Mouse (Mus musculus) heart, embryonic 10.5 days (tissue): Measurements from ENCODE around the gene Ccrl2. TPM values are rescaled to one million over a fixed set of nuclear protein-coding genes. Genes with fewer than 3 reads are reported as not detected.

ENCODE experiments used
- DNase-seq: peaks from one replicate; pipeline ENCODE4 v3.0.0-alpha.2; 2017; ENCODE audit warnings: low spot score
- H3K27ac ChIP-seq: fragments of 300-500 bp; sonication (generic); 2 replicates; pipeline ENCODE4 v1.5.1; 2016; ENCODE audit warnings: mild to moderate bottlenecking
- H3K27me3 ChIP-seq: fragments of 300-500 bp; sonication (generic); 2 replicates; pipeline ENCODE4 v1.6.1; 2016; ENCODE audit warnings: mild to moderate bottlenecking; ENCODE audit not compliant: poor library complexity, insufficient read depth, severe bottlenecking
- H3K36me3 ChIP-seq: fragments of 300-500 bp; sonication (generic); 2 replicates; pipeline ENCODE4 v1.6.1; 2016; ENCODE audit warnings: mild to moderate bottlenecking, moderate library complexity
- H3K4me1 ChIP-seq: fragments of 300-500 bp; sonication (generic); 2 replicates; pipeline ENCODE4 v1.6.1; 2016; ENCODE audit warnings: mild to moderate bottlenecking
- H3K4me3 ChIP-seq: fragments of 300-500 bp; sonication (generic); 2 replicates; pipeline ENCODE4 v1.5.1; 2016; ENCODE audit warnings: mild to moderate bottlenecking, moderate library complexity
- H3K9me3 ChIP-seq: fragments of 300-500 bp; sonication (generic); 2 replicates; pipeline ENCODE4 v1.6.1; 2016; ENCODE audit warnings: mild to moderate bottlenecking, moderate library complexity
- WGBS: fragments of 180-500 bp; shearing (Covaris S2); methylation state at CpG from one replicate; pipeline ENCODE4 v1.1.7; 2016; 5-methylcytosine and 5-hydroxymethylcytosine counted together
- polyA plus RNA-seq: library from polyadenylated mRNA; unstranded; fragments of >200 nt; fragmentation: Nextera tagmentation; extraction: Ambion mirVana; gene quantifications from 2 replicates; pipeline ENCODE4 v1.2.1, GENCODE M21; 2016

Gene Ccrl2
- polyA plus RNA-seq: 2.6 and 3.0 TPM in 2 replicates

GRCm38 (mm10) chr9:111056798-111057543, at the start of gene Ccrl2:
TSS of gene Ccrl2 (minus strand) at chr9:111057519.
- H3K36me3 ChIP-seq: no peaks in the 10 kb centered on the region
- 7% methylated on average over 17 of the region's 17 CpGs for WGBS
- H3K4me3 ChIP-seq: peak within 1 kb of the TSS; percentile 60
- peak within 1 kb of the TSS; percentile 85 for H3K27ac ChIP-seq
- peaks cover 41% of the 10 kb centered on the region for H3K4me1 ChIP-seq
- peak; percentile 93 for DNase-seq
- H3K9me3 ChIP-seq: no peaks in the 10 kb centered on the region
- H3K27me3 ChIP-seq: no peaks in the 10 kb centered on the region

- Histone ChIP-seq H3K27me3 (no peaks in the 10 kb centered on the region), H3K36me3 (no peaks in the 10 kb centered on the region), H3K27ac (no peak overlapping the region), H3K4me1 (peaks cover 12% of the 10 kb centered on the region), H3K9me3 (no peaks in the 10 kb centered on the region), H3K4me3 (no peak overlapping the region)
- no peak for DNase-seq
- WGBS: 89% methylated on average over 5 of the region's 5 CpGs
Observed at GRCm38 (mm10) chr9:111103893-111104292, 46.6 kb upstream of the Ccrl2 start.

GRCm38 (mm10) chr9:111103293-111103692, 46.0 kb upstream of the Ccrl2 start:
- Histone ChIP-seq H3K27me3 (no peaks in the 10 kb centered on the region), H3K9me3 (no peaks in the 10 kb centered on the region), H3K4me1 (peaks cover 12% of the 10 kb centered on the region), H3K36me3 (no peaks in the 10 kb centered on the region), H3K27ac (no peak overlapping the region), H3K4me3 (no peak overlapping the region)
- no peak for DNase-seq
- WGBS: 84% methylated on average over 5 of the region's 5 CpGs

GRCm38 (mm10) chr9:111100406-111100805, 43.1 kb upstream of the Ccrl2 start:
- Histone ChIP-seq H3K36me3 (no peaks in the 10 kb centered on the region), H3K9me3 (no peaks in the 10 kb centered on the region), H3K27ac (no peak overlapping the region), H3K27me3 (no peaks in the 10 kb centered on the region), H3K4me3 (no peak overlapping the region), H3K4me1 (peaks cover 10% of the 10 kb centered on the region)
- no peak for DNase-seq
- 79% methylated on average over 3 of the region's 3 CpGs for WGBS

GRCm38 (mm10) chr9:111097543-111097942, 40.2 kb upstream of the Ccrl2 start:
- WGBS: 59% methylated on average over 6 of the region's 6 CpGs
- Histone ChIP-seq H3K4me1 (peaks cover 28% of the 10 kb centered on the region), H3K36me3 (no peaks in the 10 kb centered on the region), H3K9me3 (no peaks in the 10 kb centered on the region), H3K4me3 (no peak overlapping the region), H3K27me3 (no peaks in the 10 kb centered on the region), H3K27ac (no peak overlapping the region)
- DNase-seq: no peak

- Histone ChIP-seq H3K4me1 (peaks cover 29% of the 10 kb centered on the region), H3K27ac (no peak overlapping the region), H3K4me3 (no peak overlapping the region), H3K36me3 (no peaks in the 10 kb centered on the region), H3K27me3 (peaks cover 6% of the 10 kb centered on the region; the same call in 1 of the 2 replicates), H3K9me3 (no peaks in the 10 kb centered on the region)
- 82% methylated on average over 16 of the region's 16 CpGs for WGBS
- DNase-seq: no peak
Observed at GRCm38 (mm10) chr9:111096419-111097326, 39.4 kb upstream of the Ccrl2 start.

GRCm38 (mm10) chr9:111095710-111096109, 38.4 kb upstream of the Ccrl2 start:
- Histone ChIP-seq H3K9me3 (no peaks in the 10 kb centered on the region), H3K27ac (no peak overlapping the region), H3K4me3 (no peak overlapping the region), H3K36me3 (no peaks in the 10 kb centered on the region), H3K4me1 (peaks cover 29% of the 10 kb centered on the region), H3K27me3 (peaks cover 14% of the 10 kb centered on the region)
- 66% methylated on average over 7 of the region's 7 CpGs for WGBS
- DNase-seq: no peak

- H3K9me3 ChIP-seq: no peaks in the 10 kb centered on the region
- 75% methylated on average over 5 of the region's 5 CpGs for WGBS
- no peaks in the 10 kb centered on the region for H3K36me3 ChIP-seq
Observed at GRCm38 (mm10) chr9:111094626-111095025, 37.3 kb upstream of the Ccrl2 start.

GRCm38 (mm10) chr9:111093094-111093493, 35.8 kb upstream of the Ccrl2 start:
- peaks cover 20% of the 10 kb centered on the region for H3K27me3 ChIP-seq
- no peak overlapping the region for H3K27ac ChIP-seq
- no peaks in the 10 kb centered on the region for H3K9me3 ChIP-seq
- H3K4me1 ChIP-seq: peaks cover 45% of the 10 kb centered on the region
- H3K4me3 ChIP-seq: no peak overlapping the region
- WGBS: 29% methylated on average over 5 of the region's 5 CpGs
- no peaks in the 10 kb centered on the region for H3K36me3 ChIP-seq
- no peak for DNase-seq

More at GRCm38 (mm10) chr9:111094626-111095025, 37.3 kb upstream of the Ccrl2 start:
- no peak for DNase-seq
- Histone ChIP-seq H3K27ac (no peak overlapping the region), H3K4me3 (no peak overlapping the region), H3K4me1 (peaks cover 30% of the 10 kb centered on the region), H3K27me3 (peaks cover 15% of the 10 kb centered on the region)

GRCm38 (mm10) chr9:111092657-111093056, 35.3 kb upstream of the Ccrl2 start:
- Histone ChIP-seq H3K4me3 (no peak overlapping the region), H3K4me1 (peaks cover 49% of the 10 kb centered on the region), H3K9me3 (no peaks in the 10 kb centered on the region), H3K36me3 (no peaks in the 10 kb centered on the region), H3K27me3 (peaks cover 20% of the 10 kb centered on the region), H3K27ac (no peak overlapping the region)
- DNase-seq: no peak
- 69% methylated on average over 9 of the region's 9 CpGs for WGBS

- DNase-seq: no peak
- Histone ChIP-seq H3K4me3 (no peak overlapping the region), H3K9me3 (no peaks in the 10 kb centered on the region), H3K4me1 (peaks cover 38% of the 10 kb centered on the region), H3K27me3 (peaks cover 24% of the 10 kb centered on the region), H3K36me3 (no peaks in the 10 kb centered on the region), H3K27ac (no peak overlapping the region)
- 39% methylated on average over 7 of the region's 7 CpGs for WGBS
Observed at GRCm38 (mm10) chr9:111088886-111089285, 31.6 kb upstream of the Ccrl2 start.

- H3K4me3 ChIP-seq: peak overlapping the region; percentile 12; the same call in 1 of the 2 replicates
- DNase-seq: no peak
- WGBS: 2% methylated on average over 5 of the region's 5 CpGs
- no peaks in the 10 kb centered on the region for H3K36me3 ChIP-seq
- H3K27ac ChIP-seq: no peak overlapping the region; the same call in 1 of the 2 replicates
- no peaks in the 10 kb centered on the region for H3K9me3 ChIP-seq
- peaks cover 33% of the 10 kb centered on the region for H3K4me1 ChIP-seq
- peaks cover 24% of the 10 kb centered on the region for H3K27me3 ChIP-seq
Observed at GRCm38 (mm10) chr9:111087960-111088359, 30.6 kb upstream of the Ccrl2 start.
